7 mouse cellular contexts compared by ENCODE assay signal in the genomic region with DNA sequence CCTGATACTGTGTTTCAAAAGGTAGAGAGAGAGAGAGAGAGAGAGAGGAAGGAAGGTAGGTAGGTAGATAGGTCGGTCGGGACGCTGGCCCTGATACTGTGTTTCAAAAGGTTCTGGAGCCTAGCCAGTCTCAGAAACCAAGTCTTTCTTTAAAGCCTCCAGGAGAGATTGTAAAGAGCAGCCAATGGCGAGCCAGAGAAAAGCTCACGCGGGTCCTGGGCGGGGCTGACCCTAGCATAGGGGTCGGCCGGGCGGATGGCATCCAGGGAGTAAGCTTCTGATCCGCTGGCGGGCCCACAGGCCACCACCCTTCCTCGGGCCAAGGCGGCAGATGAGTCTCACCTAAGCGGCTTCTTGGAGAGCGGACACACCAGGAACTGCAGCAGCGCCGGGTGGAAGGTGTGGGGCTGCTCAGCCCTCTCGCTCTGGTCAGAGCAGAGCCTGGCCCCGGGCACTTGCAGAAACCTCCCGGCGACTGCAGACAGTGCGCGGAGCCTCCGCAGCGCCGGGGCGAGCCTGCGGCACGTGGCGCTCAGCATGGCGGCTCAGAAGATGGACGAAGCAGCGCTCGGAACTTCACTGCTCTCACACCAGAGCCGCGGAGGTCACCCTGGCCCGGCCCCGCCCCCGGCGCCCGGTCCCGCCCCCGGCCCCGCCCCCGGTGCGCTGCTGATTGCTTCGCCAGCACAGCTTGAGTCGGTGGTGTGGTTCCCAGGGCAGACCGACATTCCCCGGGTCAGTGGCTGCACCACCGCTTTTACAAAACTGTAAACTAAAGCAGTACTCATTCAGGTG. TPM values are rescaled to one million over a fixed set of nuclear protein-coding genes. Genes with fewer than 3 reads are reported as not detected.
DNase-seq lines count a peak whose midpoint lies in the region; ATAC-seq lines count a peak whose summit lies in the region.

Pyurf (minus strand) TSS at position 612 of the 795 bp plus-strand sequence.

- H3K9me3 ChIP-seq in embryonic facial prominence, embryonic 11.5 days (replicated peaks; ENCODE audit: control insufficient read depth, low read length) = no peaks in the 10 kb centered on the region
- H3K9me3 ChIP-seq in limb, embryonic 10.5 days (replicated peaks) = no peaks in the 10 kb centered on the region
- H3K9me3 ChIP-seq in midbrain, embryonic 13.5 days = no peaks in the 10 kb centered on the region

- peak within 1 kb of the TSS; percentile 80 for H3K27ac ChIP-seq in embryonic facial prominence, embryonic 11.5 days (replicated peaks; ENCODE audit: low read depth, low read length)
- peak within 1 kb of the TSS; percentile 96 for H3K27ac ChIP-seq in limb, embryonic 10.5 days
- H3K27ac ChIP-seq in midbrain, embryonic 13.5 days = peak within 1 kb of the TSS; percentile 88

- no peaks in the 10 kb centered on the region for H3K36me3 ChIP-seq in embryonic facial prominence, embryonic 11.5 days (replicated peaks; ENCODE audit: control insufficient read depth, insufficient read depth, low read depth, low read length)
- peaks cover 35% of the 10 kb centered on the region for H3K36me3 ChIP-seq in limb, embryonic 10.5 days
- H3K36me3 ChIP-seq in midbrain, embryonic 13.5 days = peaks cover 10% of the 10 kb centered on the region

- no peaks in the 10 kb centered on the region for H3K27me3 ChIP-seq in embryonic facial prominence, embryonic 11.5 days (ENCODE audit: control insufficient read depth, insufficient read depth, low read length)
- H3K27me3 ChIP-seq in limb, embryonic 10.5 days (ENCODE audit: low read depth, poor library complexity, severe bottlenecking) = no peaks in the 10 kb centered on the region
- H3K27me3 ChIP-seq in midbrain, embryonic 13.5 days = no peaks in the 10 kb centered on the region

- WGBS in embryonic facial prominence, embryonic 11.5 days = under 1% methylated on average over 52 of the region's 52 CpGs
- WGBS in limb, embryonic 10.5 days = under 1% methylated on average over 52 of the region's 52 CpGs
- WGBS in midbrain, embryonic 13.5 days = under 1% methylated on average over 51 of the region's 52 CpGs

- DNase-seq in adrenal gland, postnatal 10 days = peak; percentile 94
- peak; percentile 89 for DNase-seq in embryonic facial prominence, embryonic 11.5 days (ENCODE audit: low spot score)
- DNase-seq in kidney, adult 11 months = peak; percentile 93
- peak; percentile 94 for DNase-seq in limb, embryonic 10.5 days (ENCODE audit: low spot score)
- DNase-seq in spleen, adult 12 weeks (ENCODE audit: low spot score) = peak; percentile 74

- H3K9ac ChIP-seq in embryonic facial prominence, embryonic 11.5 days (replicated peaks; ENCODE audit: low read length) = peak within 1 kb of the TSS; percentile 84
- H3K9ac ChIP-seq in midbrain, embryonic 13.5 days (replicated peaks) = peak within 1 kb of the TSS; percentile 79

- peak within 1 kb of the TSS; percentile 77 for H3K4me2 ChIP-seq in embryonic facial prominence, embryonic 11.5 days (ENCODE audit: low read depth, low read length)
- peak within 1 kb of the TSS; percentile 61 for H3K4me2 ChIP-seq in midbrain, embryonic 13.5 days (replicated peaks)

- peak within 1 kb of the TSS; percentile 77 for H3K4me3 ChIP-seq in embryonic facial prominence, embryonic 11.5 days (ENCODE audit: low read depth, low read length)
- peak within 1 kb of the TSS; percentile 81 for H3K4me3 ChIP-seq in limb, embryonic 10.5 days
- peak within 1 kb of the TSS; percentile 62 for H3K4me3 ChIP-seq in midbrain, embryonic 13.5 days (replicated peaks)

- no peaks in the 10 kb centered on the region for H3K4me1 ChIP-seq in embryonic facial prominence, embryonic 11.5 days (ENCODE audit: control insufficient read depth, insufficient read depth, low read length)
- H3K4me1 ChIP-seq in limb, embryonic 10.5 days = 0 out of 2 replicates have a peak, but pooled peaks cover 8% of the 10 kb centered on the region
- peaks cover 8% of the 10 kb centered on the region; the same call in 1 of the 2 replicates for H3K4me1 ChIP-seq in midbrain, embryonic 13.5 days (replicated peaks)

- ATAC-seq in embryonic facial prominence, embryonic 11.5 days (replicated peaks; ENCODE audit: insufficient number of reproducible peaks, low FRiP score, low TSS enrichment, low read depth) = peak; percentile 97
- ATAC-seq in granulocyte monocyte progenitor cell, adult 5-6 weeks (replicated peaks; ENCODE audit: poor library complexity, severe bottlenecking) = peak; percentile 95
- peak; percentile 98 for ATAC-seq in midbrain, embryonic 13.5 days

RNA-seq across cellular contexts. Expression of gene Pyurf, which starts in this region (rescaled TPM):
- 10 to 100 TPM; 19.4 to 24.0 TPM for total RNA-seq in adrenal gland, postnatal 10 days (2021)
- polyA plus RNA-seq in embryonic facial prominence, embryonic 11.5 days (2014; fragmentation: Nextera tagmentation; extraction: Ambion mirVana) = 18.5 and 19.7 TPM in 2 replicates
- total RNA-seq in granulocyte monocyte progenitor cell, adult 5-6 weeks (2014; fragmentation: Nextera tagmentation) = 7.5 and 7.7 TPM in 2 replicates
- total RNA-seq in granulocyte monocyte progenitor cell, adult 5-6 weeks (2017) = 16.3 and 17.7 TPM in 2 replicates
- 18.7 and 18.8 TPM in 2 replicates for polyA plus RNA-seq in limb, embryonic 10.5 days (2016; fragmentation: Nextera tagmentation; extraction: Ambion mirVana)
- 14.5 and 14.9 TPM in 2 replicates for polyA plus RNA-seq in midbrain, embryonic 13.5 days (2015; fragmentation: Nextera tagmentation; extraction: Ambion mirVana)

Comparison
In these comparisons a context has a peak if more than half of its experiments do, and no peak if none do; other contexts are left out.
1. Peak in every context shown above with its lines: DNase-seq, ATAC-seq, H3K4me3 ChIP-seq and H3K27ac ChIP-seq.